Mouse (Mus musculus) lung, adult 2 months (tissue): ENCODE results near the gene Dtd1.

Experiments used
- CTCF ChIP-seq: fragments of 200-500 bp; IDR thresholded peaks from 2 replicates; pipeline ENCODE4 v1.5.1; 2011; ENCODE audit warnings: mild to moderate bottlenecking, low read length, control low read depth; ENCODE audit not compliant: insufficient read depth
- POLR2A ChIP-seq: fragments of 200-500 bp; IDR thresholded peaks from 2 replicates; pipeline ENCODE4 v1.6.1; 2011; ENCODE audit warnings: low read depth, mild to moderate bottlenecking, control low read depth, low read length, borderline replicate concordance; ENCODE audit errors: extremely low read depth

GRCm38 (mm10) chr2:144720407-144720959 is 120.8 kb downstream of the Dtd1 start:
- no peak for TF ChIP-seq CTCF
- TF ChIP-seq POLR2A: no peak
